ENCODE assay signal across 8 mouse cellular contexts in the genomic region with DNA sequence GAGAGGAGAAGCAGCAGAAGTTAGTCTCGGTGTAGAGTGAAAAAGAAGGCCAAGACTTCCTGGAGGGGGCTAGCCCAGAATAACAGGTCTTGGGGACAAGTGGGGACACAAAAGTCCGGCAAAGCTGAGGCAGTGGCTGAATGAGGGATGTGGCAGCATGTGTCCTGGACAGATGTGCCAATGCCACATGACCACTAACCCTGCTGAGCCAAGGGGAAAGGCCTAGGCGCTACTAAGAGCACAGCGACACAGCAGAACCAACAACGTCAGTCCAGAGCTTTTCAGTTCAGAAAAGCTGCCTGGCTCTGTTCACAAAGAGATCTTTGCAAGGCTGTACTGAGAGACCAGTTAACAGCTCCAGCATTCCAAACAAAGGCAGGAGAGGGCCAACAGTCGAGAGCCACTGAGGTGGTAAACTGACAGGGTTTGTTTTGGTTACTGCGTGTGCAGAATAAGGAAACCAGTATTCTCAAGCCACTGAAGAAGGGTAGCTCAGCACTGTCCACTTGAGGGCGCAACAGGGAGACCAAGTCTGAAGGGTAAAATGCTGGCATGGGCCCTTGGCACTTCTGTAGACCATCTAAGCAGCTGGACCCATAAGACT. TPM values are rescaled to one million over a fixed set of nuclear protein-coding genes. Genes with fewer than 3 reads are reported as not detected.
A peak's percentile ranks its signal among the peaks of the same experiment; 100 is the strongest.
DNase-seq lines count a peak whose midpoint lies in the region; ATAC-seq and TF ChIP-seq lines count a peak whose summit lies in the region.

No protein-coding gene starts in this region.

- no peak overlapping the region for H3K4me3 ChIP-seq in liver, adult 2 months (ENCODE audit: insufficient read depth, low read depth, low read length)
- H3K4me3 ChIP-seq in liver, embryonic 11.5 days (ENCODE audit: low read depth, low read length) = no peak overlapping the region
- H3K4me3 ChIP-seq in layer of hippocampus, adult 2 months = no peak overlapping the region

- H3K4me1 ChIP-seq in liver, adult 2 months (ENCODE audit: control insufficient read depth, insufficient read depth, low read length) = peaks cover 11% of the 10 kb centered on the region
- H3K4me1 ChIP-seq in liver, embryonic 11.5 days (replicated peaks; ENCODE audit: control insufficient read depth, insufficient read depth, low read length) = peaks cover 34% of the 10 kb centered on the region

- ATAC-seq in cerebellum, adult (ENCODE audit: insufficient number of reproducible peaks, low FRiP score, low TSS enrichment) = peak; percentile 18; the same call in 1 of the 2 replicates
- no peak for ATAC-seq in liver, embryonic 11.5 days (replicated peaks; ENCODE audit: low FRiP score)

- no peak for TF ChIP-seq POLR2A in liver, adult 2 months (IDR thresholded peaks at IDR 0.05; ENCODE audit: extremely low read depth, insufficient read depth, low read length)

- H3K79me2 ChIP-seq in liver, adult 2 months (ENCODE audit: control insufficient read depth, insufficient read depth, low read length) = peaks cover 44% of the 10 kb centered on the region

- no peak overlapping the region for H3K27ac ChIP-seq in liver, adult 2 months (replicated peaks; ENCODE audit: insufficient read depth, low read depth, low read length)
- no peak overlapping the region for H3K27ac ChIP-seq in liver, embryonic 11.5 days (ENCODE audit: low read depth, low read length)
- peak overlapping the region; percentile 65 for H3K27ac ChIP-seq in layer of hippocampus, adult 2 months

- peak; percentile 37; the same call in 1 of the 2 replicates for TF ChIP-seq CTCF in liver, adult 2 months (IDR thresholded peaks at IDR 0.05; ENCODE audit: low read depth, low read length)
- TF ChIP-seq CTCF in layer of hippocampus, adult 2 months (conservative IDR thresholded peaks at IDR 0.05) = peak; percentile 69

- DNase-seq in cerebellum, postnatal 25 days = no peak
- no peak for DNase-seq in liver, adult 2 months (ENCODE audit: extremely low read depth, low read depth, low spot score)
- DNase-seq in liver, embryonic 11.5 days (ENCODE audit: low spot score) = no peak
- peak; percentile 34 to 71 for DNase-seq in layer of hippocampus, adult 2 months (ENCODE audit: low spot score in 2 of 2)
- DNase-seq in right cerebral cortex, adult 2 months (ENCODE audit: low spot score in 2 of 2) = peak; percentile 16 to 24
- DNase-seq in Muller cell, postnatal 12 days (ENCODE audit: inconsistent ontology term) = no peak
- DNase-seq in thymus, postnatal 10 days (ENCODE audit: low spot score in 2 of 2) = no peak

- no peaks in the 10 kb centered on the region for H3K36me3 ChIP-seq in liver, adult 2 months (ENCODE audit: control insufficient read depth, insufficient read depth, low read length)
- peaks cover 5% of the 10 kb centered on the region; the same call in 1 of the 2 replicates for H3K36me3 ChIP-seq in liver, embryonic 11.5 days (ENCODE audit: control insufficient read depth, insufficient read depth, low read length)

- no peak overlapping the region for H3K9ac ChIP-seq in liver, adult 2 months (ENCODE audit: low read depth, low read length)
- no peak overlapping the region for H3K9ac ChIP-seq in liver, embryonic 11.5 days (ENCODE audit: low read depth, low read length)

- H3K4me2 ChIP-seq in liver, embryonic 11.5 days = no peak overlapping the region

- H3K9me3 ChIP-seq in liver, embryonic 11.5 days (ENCODE audit: control insufficient read depth, low read length) = no peaks in the 10 kb centered on the region

- WGBS in liver, adult 2 months = 59% methylated on average over 8 of the region's 8 CpGs
- 80% methylated on average over 8 of the region's 8 CpGs for WGBS in liver, embryonic 11.5 days

- no peaks in the 10 kb centered on the region for H3K27me3 ChIP-seq in liver, adult 2 months (ENCODE audit: control insufficient read depth, insufficient read depth, low read length)
- no peaks in the 10 kb centered on the region for H3K27me3 ChIP-seq in liver, embryonic 11.5 days (replicated peaks; ENCODE audit: control insufficient read depth, insufficient read depth, low read length)

RNA-seq across cellular contexts. Expression of a gene that starts 15.0 kb away (rescaled TPM):
- 5.1 and 7.9 TPM in 2 replicates for total RNA-seq in liver, adult 2 months (2014; rRNA removed)
- polyA plus RNA-seq in liver, adult 2 months (2012; rRNA removed) = 5.0 and 5.8 TPM in 2 replicates
- 19.5 and 20.6 TPM in 2 replicates for polyA plus RNA-seq in liver, embryonic 11.5 days (2014; fragmentation: Nextera tagmentation; extraction: Ambion mirVana)
- 10 to 100 TPM; 14.8 to 17.5 TPM for total RNA-seq in layer of hippocampus, adult 2 months (2021)

Comparison
In these comparisons a context has a peak if more than half of its experiments do, and no peak if none do; other contexts are left out.
1. DNase-seq: peak in layer of hippocampus, adult 2 months (2 of 2) and right cerebral cortex, adult 2 months (2 of 2); none in cerebellum, postnatal 25 days (0 of 2), liver, adult 2 months (single experiment), liver, embryonic 11.5 days (single experiment), Muller cell, postnatal 12 days (single experiment) and thymus, postnatal 10 days (0 of 2).